Mouse (Mus musculus): Measurements from ENCODE around the gene Tunar.

DNA sequence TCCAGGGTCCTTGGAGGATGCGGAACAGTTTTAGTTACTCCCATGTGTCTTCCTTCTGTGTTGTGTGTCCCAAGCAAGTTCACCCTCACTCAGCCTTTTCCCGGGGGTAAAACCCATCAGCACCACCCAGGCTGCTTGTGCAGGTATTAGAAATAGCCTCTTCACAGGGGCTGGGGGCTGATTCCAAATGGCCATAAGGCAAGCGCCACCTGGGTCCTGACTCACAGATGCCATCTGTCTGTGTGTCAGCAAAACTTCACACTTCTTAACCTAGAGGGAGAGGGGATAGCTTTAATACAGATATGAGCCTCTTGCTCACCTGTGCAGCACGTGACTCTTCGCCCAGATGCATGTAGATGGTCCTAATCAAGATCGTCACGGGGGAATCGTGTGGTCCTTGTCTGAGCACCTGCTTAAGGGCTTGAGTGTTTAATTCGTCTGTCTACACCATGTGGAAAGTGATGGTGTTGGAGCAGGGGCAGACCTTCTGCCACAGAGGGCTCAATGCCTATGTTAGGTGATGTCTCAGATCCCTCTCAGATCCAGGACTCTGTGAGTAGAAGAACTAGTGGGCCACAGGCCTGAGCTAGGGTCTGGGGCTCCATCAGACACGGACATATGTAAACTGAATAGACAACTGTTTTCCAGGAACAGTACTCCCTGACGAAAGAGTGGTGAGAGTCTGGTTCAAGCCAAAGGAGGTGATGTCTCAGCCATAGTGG, 4.7 kb downstream of the Tunar start:
- TF ChIP-seq CTCF (IDR thresholded peaks at IDR 0.05; ENCODE audit: low read depth, low read length) = no peak
- TF ChIP-seq TAL1 (conservative IDR thresholded peaks at IDR 0.05; ENCODE audit: low read depth, low read length) = no peak
- TF ChIP-seq GATA1 (IDR thresholded peaks at IDR 0.05; ENCODE audit: borderline replicate concordance, low read length) = no peak

Data from G1E (cell line).